ENCODE assay signal across 8 mouse cellular contexts in the genomic region with DNA sequence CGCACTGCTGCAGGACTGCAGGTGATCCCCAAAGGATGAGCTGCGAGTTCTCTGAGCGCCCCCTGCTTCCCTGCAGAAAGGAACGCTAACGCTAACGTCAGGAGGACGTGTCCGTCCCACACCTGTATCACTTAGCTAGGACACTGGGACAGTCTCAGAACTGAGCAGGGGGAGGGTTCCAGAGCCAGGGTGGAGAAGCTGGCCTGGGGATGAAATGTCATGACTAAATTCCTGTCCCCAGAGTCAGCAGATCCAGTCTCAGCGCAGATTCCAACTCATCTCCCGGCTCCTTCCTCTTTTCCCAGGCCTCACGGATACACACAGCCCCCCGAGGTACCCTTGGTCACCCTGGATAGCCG. TPM values are rescaled to one million over a fixed set of nuclear protein-coding genes. Genes with fewer than 3 reads are reported as not detected.
DNase-seq lines count a peak whose midpoint lies in the region; ATAC-seq and TF ChIP-seq lines count a peak whose summit lies in the region.

No protein-coding gene starts in this region.

- H3K27ac ChIP-seq in kidney, postnatal 0 days = peak overlapping the region; percentile 76
- H3K27ac ChIP-seq in bone marrow, adult 2 months (ENCODE audit: control insufficient read depth, insufficient read depth, low read depth, low read length, poor library complexity) = peak overlapping the region; percentile 48
- peak overlapping the region; percentile 53; the same call in 1 of the 2 replicates for H3K27ac ChIP-seq in forebrain, embryonic 12.5 days
- no peak overlapping the region; the same call in 1 of the 2 replicates for H3K27ac ChIP-seq in limb, embryonic 13.5 days
- peak overlapping the region; percentile 74 for H3K27ac ChIP-seq in neural tube, embryonic 13.5 days (replicated peaks)

- 9% methylated on average over 13 of the region's 13 CpGs for whole genome bisulfite sequencing in kidney, postnatal 0 days
- 18% methylated on average over 13 of the region's 13 CpGs for WGBS in bone marrow, adult 2 months
- WGBS in forebrain, embryonic 12.5 days = 7% methylated on average over 13 of the region's 13 CpGs
- 9% methylated on average over 13 of the region's 13 CpGs for WGBS in limb, embryonic 13.5 days
- 10% methylated on average over 13 of the region's 13 CpGs for WGBS in neural tube, embryonic 13.5 days

- H3K9me3 ChIP-seq in kidney, postnatal 0 days (replicated peaks; ENCODE audit: low read length) = no peaks in the 10 kb centered on the region
- H3K9me3 ChIP-seq in forebrain, embryonic 12.5 days = no peaks in the 10 kb centered on the region
- H3K9me3 ChIP-seq in limb, embryonic 13.5 days = no peaks in the 10 kb centered on the region
- no peaks in the 10 kb centered on the region for H3K9me3 ChIP-seq in neural tube, embryonic 13.5 days

- H3K4me1 ChIP-seq in kidney, postnatal 0 days (replicated peaks; ENCODE audit: insufficient read depth, low read length) = peaks cover 6% of the 10 kb centered on the region; the same call in 1 of the 2 replicates
- no peaks in the 10 kb centered on the region for H3K4me1 ChIP-seq in bone marrow, adult 2 months (ENCODE audit: control insufficient read depth, insufficient read depth, low read length)
- H3K4me1 ChIP-seq in forebrain, embryonic 12.5 days = peaks cover 22% of the 10 kb centered on the region
- H3K4me1 ChIP-seq in limb, embryonic 13.5 days = peaks cover 17% of the 10 kb centered on the region
- peaks cover 38% of the 10 kb centered on the region for H3K4me1 ChIP-seq in neural tube, embryonic 13.5 days (replicated peaks)

- no peaks in the 10 kb centered on the region for H3K36me3 ChIP-seq in kidney, postnatal 0 days (ENCODE audit: insufficient read depth, low read length)
- H3K36me3 ChIP-seq in forebrain, embryonic 12.5 days (replicated peaks) = no peaks in the 10 kb centered on the region
- H3K36me3 ChIP-seq in limb, embryonic 13.5 days = no peaks in the 10 kb centered on the region; the same call in 1 of the 2 replicates
- H3K36me3 ChIP-seq in neural tube, embryonic 13.5 days = peaks cover 9% of the 10 kb centered on the region

- H3K27me3 ChIP-seq in kidney, postnatal 0 days (ENCODE audit: insufficient read depth, low read length) = no peaks in the 10 kb centered on the region
- peaks cover 57% of the 10 kb centered on the region for H3K27me3 ChIP-seq in forebrain, embryonic 12.5 days
- peaks cover 10% of the 10 kb centered on the region; the same call in 1 of the 2 replicates for H3K27me3 ChIP-seq in limb, embryonic 13.5 days
- no peaks in the 10 kb centered on the region for H3K27me3 ChIP-seq in neural tube, embryonic 13.5 days

- peak overlapping the region; percentile 77 for H3K4me3 ChIP-seq in kidney, postnatal 0 days (replicated peaks; ENCODE audit: low read depth, low read length)
- peak overlapping the region; percentile 79 for H3K4me3 ChIP-seq in bone marrow, adult 2 months (replicated peaks; ENCODE audit: control insufficient read depth, low read depth, low read length)
- H3K4me3 ChIP-seq in forebrain, embryonic 12.5 days (replicated peaks) = peak overlapping the region; percentile 63
- H3K4me3 ChIP-seq in limb, embryonic 13.5 days = peak overlapping the region; percentile 67
- peak overlapping the region; percentile 62 for H3K4me3 ChIP-seq in neural tube, embryonic 13.5 days

- DNase-seq in kidney, postnatal 0 days (ENCODE audit: low spot score) = peak; percentile 34
- no peak for DNase-seq in kidney, adult 11 months
- DNase-seq in MN1 (ENCODE audit: low spot score) = no peak
- DNase-seq in left cerebral cortex, postnatal 4 days = no peak

- TF ChIP-seq POLR2A in bone marrow, adult 2 months (IDR thresholded peaks at IDR 0.05; ENCODE audit: borderline replicate concordance, control insufficient read depth, low read depth, low read length) = no peak

- H3K4me2 ChIP-seq in kidney, postnatal 0 days (ENCODE audit: low read length) = peak overlapping the region; percentile 95
- peak overlapping the region; percentile 87 for H3K4me2 ChIP-seq in forebrain, embryonic 12.5 days
- H3K4me2 ChIP-seq in limb, embryonic 13.5 days (replicated peaks) = peak overlapping the region; percentile 94
- peak overlapping the region; percentile 67 for H3K4me2 ChIP-seq in neural tube, embryonic 13.5 days

- peak overlapping the region; percentile 87 for H3K9ac ChIP-seq in kidney, postnatal 0 days (ENCODE audit: low read depth, low read length)
- H3K9ac ChIP-seq in forebrain, embryonic 12.5 days = peak overlapping the region; percentile 64
- peak overlapping the region; percentile 81 for H3K9ac ChIP-seq in limb, embryonic 13.5 days
- H3K9ac ChIP-seq in neural tube, embryonic 13.5 days = peak overlapping the region; percentile 83

- intact Hi-C loops in left cerebral cortex, postnatal 4 days (cut with DNase I) = no loop called here

- ATAC-seq in kidney, postnatal 0 days (replicated peaks; ENCODE audit: low FRiP score, low read depth) = peak; percentile 9; the same call in 1 of the 2 replicates
- ATAC-seq in forebrain, embryonic 12.5 days (ENCODE audit: low FRiP score) = peak; percentile 45; the same call in 1 of the 2 replicates
- ATAC-seq in limb, embryonic 13.5 days (ENCODE audit: low FRiP score, low read depth) = no peak; the same call in 1 of the 2 replicates
- peak; percentile 42 for ATAC-seq in neural tube, embryonic 13.5 days (ENCODE audit: low read depth)

- TF ChIP-seq CTCF in kidney, postnatal 0 days (IDR thresholded peaks at IDR 0.05; ENCODE audit: low read depth) = no peak
- TF ChIP-seq CTCF in bone marrow, adult 2 months (IDR thresholded peaks at IDR 0.05; ENCODE audit: control insufficient read depth, insufficient read depth, low read length) = no peak

RNA-seq across cellular contexts. Expression of gene Cltb, which starts 0.6 kb away (rescaled TPM):
- 67.6 and 68.7 TPM in 2 replicates for polyA plus RNA-seq in kidney, postnatal 0 days (2015; fragmentation: Nextera tagmentation; extraction: Ambion mirVana)
- polyA plus RNA-seq in bone marrow, adult 2 months (2011; ENCODE audit: insufficient read depth, insufficient read length, low replicate concordance, missing spikeins) = 19.8 TPM in 2 replicates
- polyA plus RNA-seq in forebrain, embryonic 12.5 days (2016; fragmentation: Nextera tagmentation; extraction: Ambion mirVana) = 32.7 and 34.6 TPM in 2 replicates
- 30.3 and 31.2 TPM in 2 replicates for polyA plus RNA-seq in limb, embryonic 13.5 days (2015; fragmentation: Nextera tagmentation; extraction: Ambion mirVana)
- polyA plus RNA-seq in neural tube, embryonic 13.5 days (2015; fragmentation: Nextera tagmentation; extraction: Ambion mirVana) = 137 and 142 TPM in 2 replicates
- total RNA-seq in left cerebral cortex, postnatal 4 days (2021) = 100 to 1,000 TPM; 256 to 262 TPM

RNA-seq across cellular contexts. Expression of gene Faf2, which starts 11.0 kb away (rescaled TPM):
- 61.2 and 63.6 TPM in 2 replicates for polyA plus RNA-seq in kidney, postnatal 0 days (2015; fragmentation: Nextera tagmentation; extraction: Ambion mirVana)
- polyA plus RNA-seq in bone marrow, adult 2 months (2011; ENCODE audit: insufficient read depth, insufficient read length, low replicate concordance, missing spikeins) = 14.6 and 26.3 TPM in 2 replicates
- 74.1 and 76.7 TPM in 2 replicates for polyA plus RNA-seq in forebrain, embryonic 12.5 days (2016; fragmentation: Nextera tagmentation; extraction: Ambion mirVana)
- 85.8 and 90.0 TPM in 2 replicates for polyA plus RNA-seq in limb, embryonic 13.5 days (2015; fragmentation: Nextera tagmentation; extraction: Ambion mirVana)
- polyA plus RNA-seq in neural tube, embryonic 13.5 days (2015; fragmentation: Nextera tagmentation; extraction: Ambion mirVana) = 64.5 and 67.7 TPM in 2 replicates
- total RNA-seq in left cerebral cortex, postnatal 4 days (2021) = 10 to 100 TPM; 54.1 to 56.9 TPM

RNA-seq across cellular contexts. Expression of gene Higd2a, which starts 20.6 kb away (rescaled TPM):
- 313 and 317 TPM in 2 replicates for polyA plus RNA-seq in kidney, postnatal 0 days (2015; fragmentation: Nextera tagmentation; extraction: Ambion mirVana)
- polyA plus RNA-seq in bone marrow, adult 2 months (2011; ENCODE audit: insufficient read depth, insufficient read length, low replicate concordance, missing spikeins) = 40.1 and 41.2 TPM in 2 replicates
- 166 and 167 TPM in 2 replicates for polyA plus RNA-seq in forebrain, embryonic 12.5 days (2016; fragmentation: Nextera tagmentation; extraction: Ambion mirVana)
- 165 and 168 TPM in 2 replicates for polyA plus RNA-seq in limb, embryonic 13.5 days (2015; fragmentation: Nextera tagmentation; extraction: Ambion mirVana)
- 216 and 245 TPM in 2 replicates for polyA plus RNA-seq in neural tube, embryonic 13.5 days (2015; fragmentation: Nextera tagmentation; extraction: Ambion mirVana)
- 100 to 1,000 TPM; 118 to 126 TPM for total RNA-seq in left cerebral cortex, postnatal 4 days (2021)

RNA-seq across cellular contexts. Expression of gene Nop16, which starts 20.7 kb away (rescaled TPM):
- polyA plus RNA-seq in kidney, postnatal 0 days (2015; fragmentation: Nextera tagmentation; extraction: Ambion mirVana) = 60.2 and 61.6 TPM in 2 replicates
- polyA plus RNA-seq in bone marrow, adult 2 months (2011; ENCODE audit: insufficient read depth, insufficient read length, low replicate concordance, missing spikeins) = 9.5 and 16.1 TPM in 2 replicates
- polyA plus RNA-seq in forebrain, embryonic 12.5 days (2016; fragmentation: Nextera tagmentation; extraction: Ambion mirVana) = 60.4 and 62.0 TPM in 2 replicates
- 91.5 and 91.9 TPM in 2 replicates for polyA plus RNA-seq in limb, embryonic 13.5 days (2015; fragmentation: Nextera tagmentation; extraction: Ambion mirVana)
- polyA plus RNA-seq in neural tube, embryonic 13.5 days (2015; fragmentation: Nextera tagmentation; extraction: Ambion mirVana) = 56.0 and 67.5 TPM in 2 replicates
- total RNA-seq in left cerebral cortex, postnatal 4 days (2021) = 10 to 100 TPM; 30.8 to 36.3 TPM

RNA-seq across cellular contexts. Expression of gene Arl10, which starts 35.8 kb away (rescaled TPM):
- 21.7 and 23.1 TPM in 2 replicates for polyA plus RNA-seq in kidney, postnatal 0 days (2015; fragmentation: Nextera tagmentation; extraction: Ambion mirVana)
- 6.0 and 6.2 TPM in 2 replicates for polyA plus RNA-seq in bone marrow, adult 2 months (2011; ENCODE audit: insufficient read depth, insufficient read length, low replicate concordance, missing spikeins)
- polyA plus RNA-seq in forebrain, embryonic 12.5 days (2016; fragmentation: Nextera tagmentation; extraction: Ambion mirVana) = 44.4 and 50.3 TPM in 2 replicates
- 33.6 and 39.5 TPM in 2 replicates for polyA plus RNA-seq in limb, embryonic 13.5 days (2015; fragmentation: Nextera tagmentation; extraction: Ambion mirVana)
- polyA plus RNA-seq in neural tube, embryonic 13.5 days (2015; fragmentation: Nextera tagmentation; extraction: Ambion mirVana) = 65.8 and 67.0 TPM in 2 replicates
- total RNA-seq in left cerebral cortex, postnatal 4 days (2021) = 10 to 100 TPM; 73.5 to 75.1 TPM
